Mouse (Mus musculus): Measurements from ENCODE around the gene Fam71b. TPM values are rescaled to one million over a fixed set of nuclear protein-coding genes. Genes with fewer than 3 reads are reported as not detected.

The Fam71b gene
- total RNA-seq (2021) (not detected), polyA plus RNA-seq (2012; rRNA removed) (not detected in 2 replicates)
- long read RNA-seq: 0 reads

DNA sequence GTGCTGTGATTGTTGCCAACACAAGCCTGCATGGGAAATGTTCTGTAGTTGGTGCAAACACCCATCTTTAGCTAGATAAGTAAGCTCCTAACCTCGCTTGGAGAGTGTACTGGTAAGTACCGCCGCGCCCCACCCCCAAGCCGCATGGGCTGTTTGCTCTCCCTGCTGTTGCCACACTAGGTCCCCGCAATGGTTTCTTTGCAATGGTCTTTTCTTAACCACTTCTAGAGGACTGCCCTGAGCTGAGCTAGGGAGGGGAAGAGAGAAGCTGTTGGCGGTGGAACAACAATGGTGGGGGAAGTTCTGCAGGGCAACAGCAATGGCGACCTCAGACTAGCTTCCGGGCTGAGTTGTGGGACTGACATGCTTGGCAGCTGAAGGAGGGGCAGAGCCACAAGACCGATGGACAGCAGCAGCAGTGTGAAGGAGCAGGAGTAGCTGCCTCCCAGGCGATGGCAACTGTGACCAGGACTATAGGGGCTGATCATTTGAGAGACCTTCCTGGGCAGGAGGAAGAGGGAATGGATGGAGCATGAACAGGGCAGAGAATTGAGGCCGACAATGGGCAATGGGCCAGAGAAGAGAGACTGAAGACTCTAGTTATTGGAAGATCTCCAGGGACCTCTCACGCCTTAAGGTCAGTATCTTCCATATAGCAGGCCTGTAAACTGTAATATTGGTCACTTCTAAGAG lies at the start of gene Fam71b:
Gene Fam71b (plus strand): TSS at position 393 of the 693 bp plus-strand sequence.
- no peak for DNase-seq

DNA sequence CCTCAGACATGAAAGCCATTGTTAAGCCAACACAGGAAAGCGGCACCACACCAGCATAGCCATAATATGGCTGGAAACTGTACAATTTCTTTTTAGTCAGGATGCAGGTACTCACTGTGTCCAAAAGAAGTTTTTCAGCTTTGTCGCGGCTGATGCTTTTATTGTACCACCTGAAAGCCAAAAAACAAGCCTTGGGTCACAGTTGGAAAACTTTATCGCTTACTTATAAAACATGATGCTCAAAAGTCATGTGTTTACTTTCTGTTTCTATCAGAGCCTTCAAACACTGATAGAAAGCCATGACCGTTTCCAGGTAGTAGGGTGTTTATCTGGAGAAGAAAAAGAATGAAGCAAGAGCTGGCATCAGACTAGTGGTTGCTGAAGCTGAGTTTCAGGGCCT lies 48.6 kb upstream of the Fam71b start:
- DNase-seq: no peak

DNA sequence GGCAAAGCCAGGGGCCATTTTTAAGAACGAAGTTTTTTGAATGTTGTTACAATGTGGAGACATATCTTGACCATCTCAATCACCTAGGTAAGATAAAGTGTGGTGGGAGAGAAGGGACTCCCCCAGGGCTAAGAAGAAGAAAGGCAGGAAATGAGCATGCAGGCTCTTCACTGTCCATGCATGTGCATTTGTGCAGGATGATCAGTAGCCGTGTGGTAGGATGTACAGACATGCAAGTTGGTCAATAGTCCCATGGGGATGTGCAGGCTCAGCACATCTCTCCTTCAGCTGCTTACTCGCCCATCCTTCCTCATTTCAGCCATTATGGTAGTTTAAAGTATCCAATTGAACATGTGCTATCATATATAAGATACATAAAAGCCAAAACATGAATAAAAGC lies 47.9 kb upstream of the Fam71b start:
- DNase-seq: no peak

DNA sequence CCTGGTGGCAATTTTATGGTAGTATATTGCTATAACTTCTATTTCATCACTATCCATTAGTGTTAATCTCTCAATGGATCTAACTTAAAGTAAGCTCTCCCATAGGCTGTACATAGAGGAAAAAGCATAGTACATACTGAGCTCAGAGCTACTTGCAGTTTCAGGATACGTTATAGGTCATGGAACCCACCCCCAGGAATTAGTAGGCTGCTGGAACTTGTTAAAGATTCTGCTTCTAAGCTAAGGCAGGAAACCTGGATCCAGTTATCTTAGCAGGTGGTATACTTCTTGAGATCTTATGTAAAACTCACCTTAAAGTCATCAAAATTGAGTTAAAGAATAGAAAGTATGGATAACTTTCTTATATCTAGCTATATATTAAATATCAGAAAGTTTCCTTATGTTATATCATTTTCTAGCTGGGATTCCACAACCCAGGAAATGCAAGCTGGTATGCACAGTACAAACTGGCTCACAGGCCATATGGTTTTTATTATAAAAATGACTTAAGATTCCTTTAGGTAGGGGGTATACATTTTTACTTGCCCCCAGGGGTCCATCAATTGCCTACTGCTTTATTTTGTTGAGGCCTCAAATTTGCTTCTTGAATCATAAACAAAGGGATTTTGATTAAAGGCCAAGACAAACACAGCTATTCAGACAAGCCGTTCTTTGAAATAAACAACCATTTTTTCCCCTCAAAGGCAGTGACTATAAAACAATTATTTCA lies 46.5 kb upstream of the Fam71b start:
- no peak for DNase-seq

DNA sequence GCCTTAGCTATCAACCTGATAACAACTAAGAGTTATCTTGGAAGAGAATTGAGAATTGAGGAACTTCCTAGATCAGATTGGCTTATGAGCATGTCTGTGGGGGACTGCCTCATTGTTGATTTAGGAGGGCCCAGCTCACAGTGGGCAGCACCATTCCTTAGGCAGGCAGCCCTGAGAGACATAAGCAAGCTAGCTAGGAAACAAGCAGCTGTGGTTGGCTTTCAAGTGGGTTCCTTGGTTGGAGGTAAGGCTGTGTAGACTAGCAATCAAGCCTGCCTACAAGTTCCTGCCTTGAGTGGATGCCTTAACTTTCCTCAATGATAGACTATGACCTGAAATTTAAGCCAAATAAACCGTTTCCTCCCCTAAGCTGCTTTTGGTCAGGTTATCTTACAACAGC lies 38.0 kb upstream of the Fam71b start:
- DNase-seq: no peak

DNA sequence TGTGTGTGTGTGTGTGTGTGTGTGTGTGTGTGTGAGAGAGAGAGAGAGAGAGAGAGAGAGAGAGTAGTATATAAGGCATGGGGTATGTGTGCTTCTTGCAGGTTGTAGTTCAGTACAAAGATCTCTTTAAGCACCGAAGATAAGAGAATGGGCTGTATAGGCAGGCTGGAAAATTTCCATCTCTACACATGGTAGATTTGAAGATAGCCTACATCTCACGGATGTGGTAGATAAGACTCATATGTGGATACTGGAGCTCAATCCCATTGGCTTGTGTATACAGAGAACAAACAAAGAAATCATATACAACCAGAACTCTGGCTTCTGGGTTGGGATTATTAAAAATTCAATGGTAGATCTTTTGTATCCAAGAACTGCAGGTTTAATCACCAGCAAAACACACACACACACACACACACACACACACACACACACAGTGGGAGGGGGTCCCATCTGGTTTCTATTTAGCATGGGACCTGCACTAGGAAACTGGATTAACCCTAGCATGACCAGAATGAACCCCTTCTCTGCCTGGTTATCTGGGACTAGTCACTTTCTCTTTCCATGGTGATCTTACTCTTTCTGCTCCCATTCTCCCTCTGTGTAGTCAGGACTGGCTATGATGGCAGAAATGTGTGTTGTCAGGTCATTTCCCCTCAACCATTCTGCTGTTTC lies 35.2 kb upstream of the Fam71b start:
- no peak for DNase-seq

DNA sequence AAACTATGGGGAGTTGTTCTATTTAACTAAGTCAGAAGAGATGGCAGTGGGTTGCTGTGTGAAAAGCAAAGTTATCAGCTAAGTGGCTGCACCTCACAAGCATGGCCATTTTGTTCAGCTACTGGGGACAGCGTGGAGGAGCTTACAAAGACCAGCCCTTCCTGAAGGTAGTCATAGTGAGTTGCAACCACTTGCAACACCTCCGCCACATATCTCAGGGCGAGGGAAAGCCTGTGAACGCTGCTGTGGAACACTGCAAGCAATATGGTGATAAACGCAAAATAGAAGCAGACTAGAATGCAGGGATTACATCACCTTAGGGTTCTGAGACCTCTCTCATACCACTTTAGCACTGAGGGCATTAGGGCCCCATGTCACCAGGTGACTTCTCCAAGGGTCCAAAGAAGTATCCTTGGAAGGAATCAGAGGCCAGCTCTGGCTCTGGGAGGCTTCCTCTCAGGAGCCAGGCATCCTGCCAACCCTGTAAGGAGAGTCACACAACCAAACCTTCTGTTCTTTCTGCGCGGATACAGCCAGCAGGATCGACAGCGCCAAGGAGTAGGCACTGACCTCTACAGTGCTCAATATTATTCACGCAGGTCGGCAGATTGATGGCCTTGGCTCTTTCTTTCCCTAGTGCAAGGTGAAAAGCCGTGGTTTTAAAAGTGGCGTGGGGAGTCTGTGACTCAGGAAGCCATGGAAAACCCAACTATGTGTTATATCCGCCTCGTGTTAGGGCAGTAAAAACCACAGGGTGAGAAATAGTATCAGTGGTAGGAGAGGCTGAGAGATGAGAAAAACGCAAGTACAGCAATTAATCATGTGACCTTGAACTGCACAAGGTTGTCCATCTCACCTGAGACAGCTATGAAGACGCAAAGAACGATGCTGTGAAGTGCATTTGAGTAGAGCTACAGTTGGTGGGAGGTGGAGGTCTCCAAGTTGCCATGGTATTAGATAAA lies 34.0 kb upstream of the Fam71b start:
- DNase-seq: no peak

DNA sequence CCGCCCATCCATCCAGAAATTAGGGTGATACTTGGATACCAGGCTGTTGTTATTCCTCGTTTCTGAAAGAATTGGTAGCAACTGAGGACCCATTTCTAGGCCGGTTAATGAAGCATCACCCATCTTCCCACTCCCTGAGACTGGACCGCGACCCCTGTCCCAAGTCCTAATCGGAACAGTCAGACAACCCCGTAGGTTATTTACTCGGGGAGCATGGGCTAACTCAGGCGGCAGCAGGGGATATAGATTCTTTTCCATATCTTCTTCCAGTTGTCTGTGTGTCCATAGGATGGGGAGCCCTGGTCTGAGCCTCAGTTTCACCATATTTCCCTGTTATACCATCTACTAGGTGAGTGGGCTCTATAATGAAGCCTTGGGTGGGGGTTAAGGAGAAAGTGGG lies 32.5 kb upstream of the Fam71b start:
- DNase-seq: no peak

DNA sequence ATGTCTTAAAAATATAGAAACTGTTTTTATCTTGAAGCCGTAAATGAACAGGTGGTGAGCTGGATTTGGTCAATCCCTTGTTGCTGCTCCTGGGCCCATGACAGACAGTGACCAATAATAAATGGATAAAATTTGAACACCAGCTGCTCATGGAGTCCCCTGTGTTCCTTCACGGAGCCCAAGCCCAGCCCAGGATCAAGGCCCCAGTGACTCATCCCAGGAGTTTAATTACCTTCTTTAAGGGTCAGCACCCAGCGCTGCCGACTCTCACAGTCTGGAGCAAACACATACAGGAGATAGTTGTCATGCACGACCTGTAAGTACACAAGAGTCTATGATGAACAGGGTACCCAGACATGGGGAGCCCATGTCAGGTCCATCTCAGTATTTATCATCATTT lies 30.6 kb upstream of the Fam71b start:
- DNase-seq: no peak

DNA sequence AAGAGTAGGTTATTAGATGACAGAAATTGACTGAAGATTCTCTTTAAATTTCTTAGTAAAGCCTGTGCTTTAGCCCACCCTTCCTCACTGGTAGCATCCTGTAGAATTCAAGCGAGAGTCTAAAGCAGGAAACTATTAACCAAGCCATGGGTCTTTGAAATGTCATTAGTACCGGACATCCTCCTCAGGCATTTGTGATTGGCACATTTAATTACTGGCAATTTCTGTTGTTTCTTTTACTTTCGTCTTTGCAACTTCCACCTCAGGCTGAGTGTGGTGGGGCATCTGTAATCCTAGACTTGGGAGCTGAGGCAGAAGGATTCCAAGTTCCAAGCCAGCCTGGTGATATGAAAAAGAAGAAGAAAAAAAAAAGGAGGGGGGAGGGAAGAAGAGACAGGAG lies 30.0 kb upstream of the Fam71b start:
- DNase-seq: no peak

DNA sequence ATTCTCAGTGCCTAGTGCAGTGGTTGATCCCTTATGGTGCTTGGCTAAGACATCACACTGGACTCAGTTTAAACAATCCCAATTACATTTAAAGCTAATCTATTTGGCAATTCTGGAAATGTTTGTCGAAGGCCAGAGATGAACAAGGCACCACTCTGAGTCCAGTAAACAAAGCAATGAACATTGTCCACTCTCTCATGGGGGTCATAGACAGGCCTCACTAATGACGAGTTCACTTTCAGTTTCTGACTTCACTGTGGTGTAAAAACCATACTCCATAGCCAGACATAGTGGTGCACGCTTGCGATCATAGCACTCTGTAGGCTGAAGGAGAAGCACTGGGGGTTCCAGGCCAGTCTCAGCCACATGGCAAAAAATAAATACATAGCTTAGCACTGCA lies 25.9 kb upstream of the Fam71b start:
- no peak for DNase-seq

DNA sequence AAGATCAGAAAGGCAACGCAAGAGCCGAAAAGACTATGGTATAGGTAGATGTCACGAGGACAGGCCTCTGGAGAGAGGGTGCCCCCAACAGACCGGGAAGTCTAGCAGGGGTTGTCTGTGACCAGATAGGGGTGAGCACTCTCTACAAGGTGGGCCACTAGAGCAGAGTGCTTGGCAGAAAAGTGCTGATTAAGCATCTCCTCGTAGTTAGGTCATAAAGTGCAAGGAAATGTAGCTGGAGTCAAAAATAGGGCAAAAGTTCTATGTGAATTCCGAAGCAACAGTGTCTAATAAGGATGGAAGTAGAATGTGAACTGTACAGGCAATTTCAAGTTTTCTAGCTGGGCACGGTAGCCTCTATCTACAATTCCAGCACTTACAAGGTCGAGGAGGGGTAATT lies 25.1 kb upstream of the Fam71b start:
- DNase-seq: no peak

DNA sequence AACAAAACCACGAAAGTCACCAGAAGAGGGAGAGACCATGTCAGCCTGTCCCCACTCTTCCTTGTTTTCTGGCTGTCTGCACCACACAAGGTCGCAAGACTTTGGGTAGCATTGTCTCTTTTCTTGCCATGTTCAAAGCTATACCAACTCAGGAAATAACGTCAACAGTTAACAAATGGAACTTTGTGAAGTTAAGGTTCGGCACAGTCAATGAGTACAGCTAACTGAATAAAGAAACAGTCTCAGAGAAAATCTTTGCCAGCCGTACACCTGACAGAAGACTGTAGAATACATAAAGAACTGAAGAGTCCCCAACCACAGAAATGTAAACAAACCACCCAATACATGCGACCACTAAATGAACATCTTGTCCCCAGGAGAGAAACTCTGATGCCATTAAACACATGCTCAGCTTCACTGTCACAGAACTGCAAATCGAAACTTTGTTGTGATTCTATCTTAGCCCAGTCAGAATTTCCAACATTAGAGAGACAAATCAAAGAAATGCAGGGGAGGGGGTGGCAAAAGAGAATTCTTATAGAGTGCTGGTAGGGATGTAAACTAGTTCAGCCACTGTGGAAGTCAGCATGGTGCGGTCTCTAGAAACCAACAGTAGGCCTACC lies 23.9 kb upstream of the Fam71b start:
- DNase-seq: no peak

DNA sequence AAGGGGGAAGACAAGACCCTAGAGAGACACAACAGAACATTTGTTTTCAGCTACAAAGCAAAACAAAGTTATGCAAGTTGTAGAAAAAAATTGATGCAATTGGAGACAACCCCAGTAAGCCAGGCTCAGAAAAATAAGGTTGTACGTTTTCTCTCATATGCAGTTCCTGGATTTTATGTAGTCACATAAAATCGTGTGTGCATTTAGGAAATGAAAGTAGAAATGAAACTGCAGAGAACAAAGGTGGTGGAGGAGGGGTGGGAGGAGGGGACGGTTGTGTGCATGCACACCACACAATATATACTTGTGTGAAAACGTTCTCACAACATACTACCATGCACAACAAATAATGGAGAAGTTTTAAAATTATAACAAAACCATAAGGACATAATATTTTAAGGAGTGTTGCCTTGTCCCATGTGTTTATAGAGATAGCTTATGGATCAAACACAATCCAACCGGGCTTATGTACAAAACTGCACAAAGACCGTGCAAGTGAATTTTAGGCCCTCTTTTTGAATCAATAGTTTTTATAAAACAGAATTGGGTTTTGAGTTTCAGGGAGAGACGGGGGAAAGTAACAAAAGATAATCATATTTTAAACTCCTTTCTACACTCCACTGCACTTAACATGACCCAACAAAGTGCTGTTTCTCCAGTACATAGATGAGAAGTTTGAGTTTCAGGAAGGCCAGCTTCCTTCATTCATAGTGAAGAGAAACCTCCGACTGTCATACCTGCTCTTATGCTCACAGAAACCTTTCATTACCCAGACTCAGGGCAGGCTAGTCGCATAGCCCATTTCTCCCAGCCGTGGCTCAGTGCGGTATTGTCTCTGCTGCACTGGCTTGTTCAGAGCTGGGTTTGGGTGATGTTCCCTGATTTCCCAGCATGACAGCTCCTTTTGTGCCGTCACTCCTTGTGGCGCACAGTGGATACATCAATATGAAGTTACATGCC lies 23.0 kb upstream of the Fam71b start:
- DNase-seq: no peak

DNA sequence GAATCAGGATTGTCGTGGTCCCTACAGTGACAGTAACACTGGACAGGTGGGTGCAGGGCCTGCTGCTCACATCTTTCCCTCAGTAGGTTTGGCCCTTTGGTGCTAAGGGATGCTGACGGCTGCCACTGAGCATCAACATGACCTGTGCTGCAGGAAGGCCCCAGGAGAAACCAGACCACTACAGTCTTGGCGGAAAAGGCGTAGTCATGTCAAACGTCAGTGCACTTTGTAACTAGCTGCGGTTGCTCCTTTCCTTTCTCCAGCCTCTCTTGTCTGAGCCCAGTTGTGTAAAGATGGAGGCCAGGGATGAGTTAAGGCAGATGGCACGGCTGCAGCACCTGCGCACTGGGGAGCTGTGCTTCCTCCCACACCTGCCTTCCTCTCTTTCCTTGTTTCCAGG lies 21.3 kb upstream of the Fam71b start:
- no peak for DNase-seq

DNA sequence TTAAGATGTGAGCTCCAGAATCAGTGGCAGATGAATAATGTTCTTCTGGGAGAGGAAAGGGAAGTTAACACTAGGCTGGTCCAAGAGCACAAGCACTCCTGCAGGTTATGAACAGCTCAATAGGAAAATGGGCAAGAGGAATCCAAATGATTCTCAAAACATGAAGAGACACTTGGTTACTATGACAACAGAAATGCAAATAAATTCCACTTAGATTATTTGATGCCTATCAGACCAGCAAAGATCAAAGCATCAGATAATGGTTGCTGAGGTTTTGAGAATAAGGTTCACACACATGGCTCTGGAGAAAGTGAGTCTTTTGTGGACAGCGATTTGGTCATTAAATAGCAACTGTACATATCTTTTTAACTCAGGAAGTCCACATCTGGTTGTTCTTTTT lies 19.0 kb upstream of the Fam71b start:
- DNase-seq: no peak

DNA sequence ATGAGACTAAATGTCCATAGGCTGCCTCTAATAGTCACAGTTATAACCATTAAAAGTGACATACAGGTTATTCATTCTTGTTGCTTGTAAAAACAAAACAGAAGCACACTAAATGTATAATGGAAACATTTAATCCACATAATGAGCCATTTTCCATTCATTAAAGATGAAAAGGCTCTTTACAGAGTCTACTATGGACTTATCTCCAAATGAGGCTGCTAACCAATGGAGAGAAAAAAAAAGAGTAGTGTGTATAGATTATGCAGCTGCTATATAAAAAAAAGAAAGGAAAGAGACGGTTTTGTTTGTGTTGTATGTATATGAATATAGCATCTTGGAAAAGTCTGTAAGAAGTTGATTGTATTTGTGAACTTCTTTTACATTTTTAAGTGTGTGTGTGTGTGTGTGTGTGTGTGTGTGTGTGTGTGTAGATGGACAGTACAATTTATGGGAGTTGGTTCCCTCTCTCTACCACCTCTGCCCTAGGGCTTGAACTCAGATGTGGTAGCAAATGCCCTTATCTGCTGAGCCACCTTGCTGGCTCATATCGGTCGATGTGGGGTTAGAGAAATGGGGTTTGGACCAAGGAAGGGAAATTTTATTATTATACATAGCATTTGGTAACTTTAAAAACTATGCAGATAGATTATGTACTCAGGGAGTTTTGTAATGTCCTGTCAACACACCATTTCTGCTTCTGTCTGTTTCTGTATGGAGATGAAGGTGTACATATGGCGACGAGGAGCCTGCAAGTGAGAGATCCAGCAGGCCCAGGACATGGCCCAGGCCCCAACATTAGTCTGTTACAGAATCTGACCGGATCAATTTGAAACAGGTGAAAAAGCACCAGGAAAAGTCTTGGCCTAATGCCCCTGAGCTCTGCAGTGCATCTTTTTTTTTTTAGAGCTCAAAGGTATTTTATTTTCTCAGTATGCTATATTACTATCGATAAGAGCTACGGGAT lies 18.3 kb upstream of the Fam71b start:
- DNase-seq: no peak

DNA sequence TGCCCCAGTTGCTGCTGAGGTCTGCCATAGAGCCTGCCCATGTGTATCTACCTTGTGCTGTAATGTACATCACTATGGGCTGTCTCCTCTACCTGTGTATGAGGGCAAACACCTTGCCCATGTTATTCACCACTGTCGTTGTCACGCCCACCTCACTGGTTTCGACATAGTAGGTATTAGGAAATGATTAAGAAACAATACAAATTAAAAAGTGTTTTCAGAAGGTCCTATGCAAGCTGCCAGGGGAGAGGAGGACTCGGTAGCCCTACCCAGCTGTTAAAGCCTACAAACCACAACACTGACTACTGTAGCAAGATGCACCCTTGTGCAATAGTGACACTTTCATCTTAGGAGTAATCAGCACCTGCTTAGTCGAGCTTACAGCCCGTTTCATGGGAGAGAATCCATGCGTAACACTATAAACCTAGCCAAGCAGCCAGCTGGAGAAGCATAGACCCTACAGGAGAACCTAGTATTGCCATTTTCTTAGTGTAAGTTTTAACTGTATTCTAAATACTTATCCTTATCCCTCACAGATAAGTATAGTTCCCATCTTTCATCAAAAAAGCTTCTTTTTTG lies 16.2 kb upstream of the Fam71b start:
- DNase-seq: no peak

DNA sequence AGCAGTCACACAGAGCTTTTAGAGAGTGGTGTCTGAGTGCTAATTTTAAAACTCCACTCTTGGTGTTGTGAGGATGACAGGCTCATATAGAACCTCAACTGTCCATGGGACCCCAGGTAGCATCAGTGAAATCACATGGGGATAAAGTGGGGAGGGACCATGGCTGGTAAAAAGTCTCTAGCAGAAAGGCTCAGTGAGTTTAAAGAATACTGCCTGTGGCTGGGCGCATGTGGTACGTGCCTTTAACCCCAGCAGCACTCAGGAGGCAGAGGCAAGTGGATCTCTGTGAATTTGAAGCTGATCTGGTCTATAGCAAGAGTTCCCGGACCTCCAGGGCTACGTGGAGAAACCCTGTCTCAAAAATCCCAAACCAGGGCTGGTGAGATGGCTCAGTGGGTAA lies 13.9 kb upstream of the Fam71b start:
- DNase-seq: no peak

All from adrenal gland, adult 2 months (tissue).